Mouse (Mus musculus): Measurements from ENCODE around the gene Pxmp4.

- TF ChIP-seq GATA1 (IDR thresholded peaks at IDR 0.05; ENCODE audit: borderline replicate concordance, low read length) (no peak), FLI1 (IDR thresholded peaks at IDR 0.05; ENCODE audit: low read length) (no peak)
These were observed 17.1 kb downstream of the Pxmp4 start for GRCm38 (mm10) chr2:154586405-154586804.

Measured in megakaryocyte, embryonic 14.5 days (primary cell).